Mouse (Mus musculus): ENCODE measurements around the gene Anpep. TPM values are rescaled to one million over a fixed set of nuclear protein-coding genes. Genes with fewer than 3 reads are reported as not detected.
"Not testable (repeated sequence)": the region's sequence is repeated elsewhere in the genome, so short reads cannot be mapped to it uniquely, and the experiment has no call there.

Anpep gene
- polyA plus RNA-seq, 1 experiment from 2014 or later = 7.7 TPM

DNA sequence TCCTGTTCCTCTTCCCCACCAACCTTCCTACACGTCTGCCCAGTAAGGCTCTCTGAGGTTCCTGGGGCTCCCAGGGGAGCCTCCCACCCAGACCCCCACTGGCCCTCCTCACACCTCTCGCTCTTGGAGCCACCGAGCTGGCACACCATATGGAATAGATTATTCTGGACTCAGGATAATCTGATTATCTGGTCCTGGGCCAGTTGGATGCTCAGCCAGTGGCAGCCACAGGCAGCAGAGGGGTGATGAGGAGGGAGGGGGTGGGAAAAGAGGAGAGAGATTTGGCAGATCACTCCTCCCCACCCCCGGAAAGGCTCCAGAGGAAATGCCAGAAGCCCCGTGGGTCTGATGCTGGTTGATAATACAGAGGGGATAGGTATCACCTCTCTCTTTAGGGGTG, 62.3 kb downstream of the Anpep start:
- 16% methylated on average over 5 of the region's 5 CpGs for WGBS (ENCODE audit: insufficient replicate concordance)
- H3K27me3 ChIP-seq (ENCODE audit: control insufficient read depth, insufficient read depth, low read length) = peaks cover 25% of the 10 kb centered on the region
- no peak for ATAC-seq (replicated peaks; ENCODE audit: insufficient number of reproducible peaks, low FRiP score, low TSS enrichment)

DNA sequence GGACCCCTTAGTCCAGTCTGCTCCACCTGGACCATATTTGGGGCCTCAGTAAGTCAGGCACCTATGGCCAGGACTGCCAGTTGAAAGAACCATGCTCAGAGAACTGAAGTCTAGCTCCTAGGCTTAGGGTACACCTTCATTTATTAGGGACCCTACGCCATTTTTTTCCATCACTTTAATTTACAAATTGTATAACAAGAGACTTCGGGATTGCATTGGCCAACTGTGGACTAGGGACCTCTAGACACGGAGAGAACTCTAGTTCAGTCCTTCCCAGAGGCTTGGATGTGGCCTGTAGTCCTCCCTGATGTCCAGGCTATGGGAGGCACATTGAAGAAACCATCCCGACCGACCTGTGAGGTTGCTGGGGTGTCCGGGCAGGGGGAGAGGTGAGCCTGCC, 67.2 kb downstream of the Anpep start, which contains the start of gene Mesp1:
TSS of gene Mesp1 (minus strand) at position 101 of the 400 bp plus-strand sequence.
- peaks cover 56% of the 10 kb centered on the region for H3K27me3 ChIP-seq (ENCODE audit: control insufficient read depth, insufficient read depth, low read length)
- peak within 1 kb of the TSS; percentile 49 for H3K4me3 ChIP-seq (ENCODE audit: low read depth, low read length)
- H3K9ac ChIP-seq (ENCODE audit: low read depth, low read length) = peak within 1 kb of the TSS; percentile 56; the same call in 1 of the 2 replicates
- H3K27ac ChIP-seq (ENCODE audit: low read depth, low read length) = no peak within 1 kb of the TSS
- no peaks in the 10 kb centered on the region for H3K36me3 ChIP-seq (ENCODE audit: control insufficient read depth, insufficient read depth, low read length)
- no peaks in the 10 kb centered on the region for H3K9me3 ChIP-seq (replicated peaks; ENCODE audit: control insufficient read depth, low read length)
- no peak for ATAC-seq (replicated peaks; ENCODE audit: insufficient number of reproducible peaks, low FRiP score, low TSS enrichment)
- H3K4me2 ChIP-seq = peak within 1 kb of the TSS; percentile 82
- WGBS (ENCODE audit: insufficient replicate concordance) = 70% methylated on average over 6 of the region's 6 CpGs
- H3K4me1 ChIP-seq (ENCODE audit: control insufficient read depth, insufficient read depth, low read length) = peaks cover 15% of the 10 kb centered on the region

More for the DNA sequence above, 62.3 kb downstream of the Anpep start:
- H3K4me2 ChIP-seq = no peak overlapping the region
- no peaks in the 10 kb centered on the region for H3K4me1 ChIP-seq (ENCODE audit: control insufficient read depth, insufficient read depth, low read length)
- H3K36me3 ChIP-seq (ENCODE audit: control insufficient read depth, insufficient read depth, low read length) = no peaks in the 10 kb centered on the region
- H3K9me3 ChIP-seq (replicated peaks; ENCODE audit: control insufficient read depth, low read length) = no peaks in the 10 kb centered on the region
- no peak overlapping the region for H3K27ac ChIP-seq (ENCODE audit: low read depth, low read length)
- no peak overlapping the region for H3K4me3 ChIP-seq (ENCODE audit: low read depth, low read length)
- H3K9ac ChIP-seq (ENCODE audit: low read depth, low read length) = no peak overlapping the region

DNA sequence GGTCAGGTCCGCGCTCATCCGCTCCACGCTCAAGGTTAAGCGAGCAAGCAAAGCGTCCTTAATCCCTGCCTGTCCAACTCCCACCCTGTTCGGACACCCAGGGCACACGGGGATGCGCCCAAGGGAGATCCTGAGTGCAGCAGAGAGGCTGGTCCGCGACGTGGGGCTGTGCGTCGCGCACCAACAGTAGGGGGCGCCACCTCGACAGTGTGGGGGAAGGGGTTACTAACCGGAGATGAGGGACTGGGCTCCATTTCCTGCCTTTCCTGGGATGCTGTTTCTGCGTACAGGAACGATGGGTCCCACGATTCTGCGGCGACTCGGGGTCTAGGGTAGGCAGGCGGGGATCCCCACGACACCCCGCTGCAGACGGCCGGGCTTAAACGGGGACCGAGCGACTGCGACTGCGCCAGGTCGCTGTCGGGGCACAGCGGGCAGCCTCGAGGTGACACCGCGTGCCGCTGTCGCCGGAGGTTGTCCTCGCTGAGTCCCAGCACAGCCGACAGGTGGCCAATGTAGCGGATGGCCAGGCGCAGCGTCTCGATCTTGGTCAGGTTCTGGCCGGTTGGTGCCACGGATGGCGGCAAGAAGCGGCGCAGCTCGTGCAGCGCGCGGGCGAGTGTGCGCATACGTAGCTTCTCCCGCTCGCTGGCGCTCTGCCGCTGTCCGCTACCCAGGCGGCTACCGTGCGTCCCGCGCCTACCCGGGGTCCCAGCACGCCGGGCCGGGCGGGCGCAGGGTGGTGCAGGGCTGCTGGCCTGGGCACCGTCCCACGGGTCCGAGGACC, 68.0 kb downstream of the Anpep start:
- peak; percentile 36 for ATAC-seq (replicated peaks; ENCODE audit: insufficient number of reproducible peaks, low FRiP score, low TSS enrichment)
- Histone ChIP-seq H3K4me1 (ENCODE audit: control insufficient read depth, insufficient read depth, low read length) (peaks cover 15% of the 10 kb centered on the region), H3K4me3 (ENCODE audit: low read depth, low read length) (peak overlapping the region; percentile 49), H3K27ac (ENCODE audit: low read depth, low read length) (no peak overlapping the region), H3K9me3 (replicated peaks; ENCODE audit: control insufficient read depth, low read length) (no peaks in the 10 kb centered on the region), H3K9ac (ENCODE audit: low read depth, low read length) (peak overlapping the region; percentile 56; the same call in 1 of the 2 replicates), H3K36me3 (ENCODE audit: control insufficient read depth, insufficient read depth, low read length) (no peaks in the 10 kb centered on the region), H3K4me2 (peak overlapping the region; percentile 82), H3K27me3 (ENCODE audit: control insufficient read depth, insufficient read depth, low read length) (peaks cover 54% of the 10 kb centered on the region)
- 1% methylated on average over 76 of the region's 80 CpGs for WGBS (ENCODE audit: insufficient replicate concordance)

DNA sequence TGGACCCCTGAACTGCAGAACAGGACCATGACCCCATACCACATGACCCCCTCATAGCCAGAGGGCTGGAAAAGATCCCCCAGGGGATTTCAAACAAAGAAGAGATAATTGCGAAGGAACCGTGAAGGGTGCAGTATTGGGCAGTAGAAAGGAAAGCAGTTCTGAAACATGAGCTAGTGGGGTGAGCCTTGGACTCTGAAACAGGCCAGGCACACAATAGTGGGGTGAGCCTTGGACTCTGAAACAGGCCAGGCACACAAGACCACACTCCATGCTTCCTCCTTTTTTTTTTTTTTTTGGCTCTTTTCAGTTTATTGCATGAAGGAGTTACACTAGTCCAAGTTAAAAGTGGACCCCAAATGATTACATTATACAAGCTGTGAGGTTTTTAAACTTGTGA, 71.0 kb downstream of the Anpep start:
- peaks cover 50% of the 10 kb centered on the region for H3K27me3 ChIP-seq (ENCODE audit: control insufficient read depth, insufficient read depth, low read length)
- not testable (repeated sequence) for H3K9ac ChIP-seq (ENCODE audit: low read depth, low read length); H3K36me3 ChIP-seq (ENCODE audit: control insufficient read depth, insufficient read depth, low read length); H3K4me2 ChIP-seq; ATAC-seq (replicated peaks; ENCODE audit: insufficient number of reproducible peaks, low FRiP score, low TSS enrichment); H3K4me3 ChIP-seq (ENCODE audit: low read depth, low read length); H3K9me3 ChIP-seq (replicated peaks; ENCODE audit: control insufficient read depth, low read length); H3K27ac ChIP-seq (ENCODE audit: low read depth, low read length)
- H3K4me1 ChIP-seq (ENCODE audit: control insufficient read depth, insufficient read depth, low read length) = peaks cover 15% of the 10 kb centered on the region
- WGBS (ENCODE audit: insufficient replicate concordance) = 19% methylated on average over 2 of the region's 2 CpGs

DNA sequence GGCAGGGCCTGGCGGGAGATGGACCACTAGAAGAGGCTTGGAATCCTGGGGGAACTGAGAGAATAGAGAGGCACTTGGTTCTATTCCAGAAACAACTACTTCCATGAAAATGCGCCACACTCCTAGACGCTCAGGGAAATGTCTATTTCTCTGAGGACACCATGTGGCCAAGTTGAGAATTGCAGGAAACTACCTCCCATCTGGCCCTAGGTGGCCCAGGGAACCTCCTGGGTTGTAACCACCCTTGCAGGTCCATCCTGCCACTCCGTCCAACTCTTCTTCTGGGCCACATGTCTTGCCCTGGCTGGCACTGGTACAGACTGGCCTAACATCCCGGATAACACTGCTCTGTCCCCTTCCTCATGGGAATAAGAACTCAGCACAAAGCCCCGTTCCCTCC, 74.6 kb downstream of the Anpep start:
- Histone ChIP-seq H3K36me3 (ENCODE audit: control insufficient read depth, insufficient read depth, low read length) (no peaks in the 10 kb centered on the region), H3K4me3 (ENCODE audit: low read depth, low read length) (no peak overlapping the region), H3K9ac (ENCODE audit: low read depth, low read length) (no peak overlapping the region), H3K4me1 (ENCODE audit: control insufficient read depth, insufficient read depth, low read length) (peaks cover under 1% of the 10 kb centered on the region), H3K27ac (ENCODE audit: low read depth, low read length) (no peak overlapping the region), H3K4me2 (no peak overlapping the region), H3K27me3 (ENCODE audit: control insufficient read depth, insufficient read depth, low read length) (peaks cover 16% of the 10 kb centered on the region), H3K9me3 (replicated peaks; ENCODE audit: control insufficient read depth, low read length) (no peaks in the 10 kb centered on the region)
- ATAC-seq (replicated peaks; ENCODE audit: insufficient number of reproducible peaks, low FRiP score, low TSS enrichment) = no peak
- 16% methylated on average over 6 of the region's 6 CpGs for WGBS (ENCODE audit: insufficient replicate concordance)

DNA sequence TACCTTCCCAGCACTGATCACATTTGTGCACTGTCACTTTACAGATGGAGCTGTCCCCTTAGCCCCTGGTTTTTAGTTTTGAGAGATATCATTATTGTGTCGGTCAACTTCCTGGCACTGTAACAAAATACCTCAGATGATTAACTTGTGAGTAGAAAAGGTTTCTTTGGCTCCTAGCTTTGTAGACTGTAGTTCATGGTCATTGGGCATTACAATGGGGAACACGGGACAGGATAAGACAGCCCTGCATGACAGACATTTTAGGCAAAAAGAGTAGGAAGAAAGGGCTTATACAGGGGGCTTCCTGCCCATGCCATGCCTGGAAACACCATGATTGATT, 78.4 kb downstream of the Anpep start:
- WGBS (ENCODE audit: insufficient replicate concordance) = 79% methylated on average over 2 of the region's 2 CpGs
- H3K4me3 ChIP-seq (ENCODE audit: low read depth, low read length) = no peak overlapping the region
- no peak for ATAC-seq (replicated peaks; ENCODE audit: insufficient number of reproducible peaks, low FRiP score, low TSS enrichment)

DNA sequence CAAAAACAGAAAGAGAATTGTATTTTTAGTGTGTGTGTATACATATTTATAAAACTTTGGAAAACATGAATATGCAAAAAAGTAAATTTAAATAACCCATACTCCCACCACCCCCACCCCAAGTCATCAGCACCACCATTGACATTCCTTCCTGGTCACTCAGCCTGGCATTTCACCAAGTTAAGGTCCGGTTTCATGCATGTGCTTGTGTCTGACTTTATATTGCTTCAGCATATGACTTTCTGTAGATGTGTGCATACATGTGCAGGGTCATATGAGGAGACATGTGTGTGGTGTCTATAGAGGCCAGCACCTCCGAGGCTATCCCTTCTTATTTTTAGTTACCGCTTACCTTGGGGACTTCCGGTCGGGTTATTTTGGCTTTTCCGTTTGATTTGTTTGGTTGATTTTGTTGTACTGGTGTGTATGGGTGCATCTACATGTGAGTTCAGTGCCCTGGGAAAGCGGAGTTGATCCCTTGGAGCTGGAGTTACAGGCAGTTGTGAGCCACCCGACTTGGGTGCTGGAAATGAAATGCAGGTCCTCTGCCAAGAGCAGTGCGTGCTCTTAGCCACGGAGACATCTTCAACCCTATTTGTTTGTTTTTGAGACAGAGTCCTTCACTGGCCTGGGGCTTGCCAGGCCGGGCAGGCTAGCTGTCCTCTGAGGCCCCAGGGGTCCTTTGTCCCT, 78.9 kb downstream of the Anpep start:
- Histone ChIP-seq H3K4me1 (ENCODE audit: control insufficient read depth, insufficient read depth, low read length) (peaks cover 7% of the 10 kb centered on the region), H3K4me2 (no peak overlapping the region), H3K36me3 (ENCODE audit: control insufficient read depth, insufficient read depth, low read length) (no peaks in the 10 kb centered on the region), H3K9ac (ENCODE audit: low read depth, low read length) (no peak overlapping the region), H3K27ac (ENCODE audit: low read depth, low read length) (no peak overlapping the region), H3K27me3 (ENCODE audit: control insufficient read depth, insufficient read depth, low read length) (no peaks in the 10 kb centered on the region), H3K4me3 (ENCODE audit: low read depth, low read length) (no peak overlapping the region), H3K9me3 (replicated peaks; ENCODE audit: control insufficient read depth, low read length) (no peaks in the 10 kb centered on the region)
- no peak for ATAC-seq (replicated peaks; ENCODE audit: insufficient number of reproducible peaks, low FRiP score, low TSS enrichment)
- 75% methylated on average over 11 of the region's 11 CpGs for WGBS (ENCODE audit: insufficient replicate concordance)

More for the DNA sequence above, 78.4 kb downstream of the Anpep start:
- Histone ChIP-seq H3K9ac (ENCODE audit: low read depth, low read length) (no peak overlapping the region), H3K27ac (ENCODE audit: low read depth, low read length) (no peak overlapping the region), H3K36me3 (ENCODE audit: control insufficient read depth, insufficient read depth, low read length) (no peaks in the 10 kb centered on the region), H3K4me1 (ENCODE audit: control insufficient read depth, insufficient read depth, low read length) (peaks cover 7% of the 10 kb centered on the region), H3K27me3 (ENCODE audit: control insufficient read depth, insufficient read depth, low read length) (peaks cover 1% of the 10 kb centered on the region; the same call in 1 of the 2 replicates), H3K4me2 (no peak overlapping the region), H3K9me3 (replicated peaks; ENCODE audit: control insufficient read depth, low read length) (no peaks in the 10 kb centered on the region)

DNA sequence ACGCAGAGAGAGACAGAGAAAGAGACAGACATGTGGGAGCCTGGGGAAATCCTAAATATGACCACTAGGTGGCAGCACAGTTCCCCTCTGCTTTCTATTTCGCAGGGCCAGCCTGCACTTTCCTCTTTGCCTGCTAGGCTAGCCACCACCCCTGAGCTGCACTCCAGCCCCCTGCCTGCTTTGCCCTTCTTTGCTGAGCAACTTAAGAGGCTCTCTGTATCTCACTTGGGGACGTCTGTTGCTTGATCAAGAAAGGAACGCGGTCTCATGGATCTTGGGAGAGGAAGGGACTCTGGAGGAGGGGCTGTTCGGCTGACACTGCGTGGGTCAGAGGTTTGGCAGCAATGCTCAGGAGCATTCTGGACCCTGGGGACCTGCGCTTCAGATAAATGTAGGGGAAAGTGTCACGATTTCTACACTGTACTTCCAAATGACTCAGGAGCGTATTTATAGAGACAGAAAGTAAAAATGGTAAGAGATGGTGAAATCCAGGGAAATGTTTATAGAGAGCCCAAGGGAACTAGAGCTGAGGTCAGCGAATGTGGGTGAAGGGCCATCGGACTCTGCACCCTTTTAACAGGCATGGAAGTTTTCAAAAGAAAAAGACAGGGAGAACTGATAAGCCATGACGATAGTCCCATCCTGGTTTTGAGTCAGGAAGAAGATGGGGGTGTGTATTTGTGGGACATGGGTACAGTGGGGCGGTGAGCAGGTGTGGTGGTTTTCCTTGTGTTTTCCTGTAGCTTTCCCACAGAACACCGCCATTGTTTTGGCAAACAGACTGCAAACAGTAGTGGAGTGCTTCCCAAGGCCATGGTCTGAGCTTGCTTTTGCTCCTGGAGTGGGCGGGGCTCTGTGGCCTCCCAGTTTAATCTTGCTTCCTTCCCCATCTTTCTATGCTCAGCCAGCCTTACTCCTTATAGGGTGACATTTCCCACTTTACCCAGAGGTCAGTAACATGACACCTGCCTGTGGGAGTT, 79.9 kb downstream of the Anpep start:
- H3K27me3 ChIP-seq (ENCODE audit: control insufficient read depth, insufficient read depth, low read length) = no peaks in the 10 kb centered on the region
- no peaks in the 10 kb centered on the region for H3K9me3 ChIP-seq (replicated peaks; ENCODE audit: control insufficient read depth, low read length)
- H3K9ac ChIP-seq (ENCODE audit: low read depth, low read length) = peak overlapping the region; percentile 62
- H3K27ac ChIP-seq (ENCODE audit: low read depth, low read length) = no peak overlapping the region
- ATAC-seq (replicated peaks; ENCODE audit: insufficient number of reproducible peaks, low FRiP score, low TSS enrichment) = no peak
- peaks cover 7% of the 10 kb centered on the region for H3K4me1 ChIP-seq (ENCODE audit: control insufficient read depth, insufficient read depth, low read length)
- no peaks in the 10 kb centered on the region for H3K36me3 ChIP-seq (ENCODE audit: control insufficient read depth, insufficient read depth, low read length)
- peak overlapping the region; percentile 66 for H3K4me2 ChIP-seq
- H3K4me3 ChIP-seq (ENCODE audit: low read depth, low read length) = peak overlapping the region; percentile 29
- whole genome bisulfite sequencing (ENCODE audit: insufficient replicate concordance) = 23% methylated on average over 16 of the region's 16 CpGs

Measured in heart, embryonic 11.5 days (tissue).